Mouse (Mus musculus) forebrain, postnatal 0 days (tissue): Measurements from ENCODE around the gene Ooep. TPM values are rescaled to one million over a fixed set of nuclear protein-coding genes. Genes with fewer than 3 reads are reported as not detected.
A peak's percentile ranks its signal among the peaks of the same experiment; 100 is the strongest.

ENCODE experiments used
- ATAC-seq: fragments of 200-750 bp; cut with Nextera tagmentation; 2 replicates; pipeline ENCODE4 v1.8.0; 2017; ENCODE audit warnings: mild to moderate bottlenecking, moderate library complexity
- DNase-seq: peaks from one replicate; pipeline ENCODE4 v3.0.0-alpha.2; 2015
- H3K27ac ChIP-seq: fragments of 300-500 bp; sonication (generic); 2 replicates; pipeline ENCODE4 v1.5.1; 2014; ENCODE audit warnings: low read depth, mild to moderate bottlenecking, antibody characterized with exemption, low read length, moderate library complexity, mixed read lengths
- H3K27me3 ChIP-seq: fragments of 300-500 bp; sonication (generic); 2 replicates; pipeline ENCODE4 v1.6.1; 2014; ENCODE audit warnings: mild to moderate bottlenecking, low read length, mixed read lengths; ENCODE audit not compliant: insufficient read depth
- H3K36me3 ChIP-seq: fragments of 300-500 bp; sonication (generic); 2 replicates; pipeline ENCODE4 v1.6.1; 2014; ENCODE audit warnings: mild to moderate bottlenecking, moderate library complexity; ENCODE audit not compliant: insufficient read depth
- H3K4me1 ChIP-seq: fragments of 300-500 bp; sonication (generic); 2 replicates; pipeline ENCODE4 v1.6.1; 2014; ENCODE audit warnings: antibody characterized with exemption; ENCODE audit not compliant: insufficient read depth
- H3K4me2 ChIP-seq: fragments of 300-500 bp; sonication (generic); 2 replicates; pipeline ENCODE4 v1.6.1; 2014; ENCODE audit warnings: low read depth, mild to moderate bottlenecking, moderate library complexity
- H3K4me3 ChIP-seq: fragments of 300-500 bp; sonication (generic); 2 replicates; pipeline ENCODE4 v1.5.1; 2014; ENCODE audit warnings: low read depth, low read length, mixed read lengths
- H3K9ac ChIP-seq: fragments of 300-500 bp; sonication (generic); 2 replicates; pipeline ENCODE4 v1.6.1; 2014; ENCODE audit warnings: mild to moderate bottlenecking
- H3K9me3 ChIP-seq: fragments of 300-500 bp; sonication (generic); 2 replicates; pipeline ENCODE4 v1.6.1; 2016; ENCODE audit warnings: low read length
- CTCF ChIP-seq: sonication (generic); IDR thresholded peaks from 2 replicates; pipeline ENCODE4 v1.5.1; 2016; ENCODE audit warnings: antibody characterized with exemption, control low read depth, low read depth
- WGBS: fragments of 180-500 bp; shearing (Covaris S2); extraction: QIAGEN DNeasy Blood & Tissue Kit; methylation state at CpG from one replicate; pipeline ENCODE4 v1.1.7; 2014; 5-methylcytosine and 5-hydroxymethylcytosine counted together
- polyA plus RNA-seq: library from polyadenylated mRNA; unstranded; fragments of >200 nt; fragmentation: Nextera tagmentation; extraction: Ambion mirVana; gene quantifications from 2 replicates; pipeline ENCODE4 v1.2.1, GENCODE M21; 2015
- total RNA-seq: library from RNA; depleted of rRNA; stranded (reverse); fragments of >200 nt; gene quantifications from 2 replicates; pipeline ENCODE4 v1.2.3, GENCODE M21; 2014

The Ooep gene
- total and polyA plus RNA-seq, 2 experiments from 2014 or later = 5.1 to 5.2 TPM

DNA sequence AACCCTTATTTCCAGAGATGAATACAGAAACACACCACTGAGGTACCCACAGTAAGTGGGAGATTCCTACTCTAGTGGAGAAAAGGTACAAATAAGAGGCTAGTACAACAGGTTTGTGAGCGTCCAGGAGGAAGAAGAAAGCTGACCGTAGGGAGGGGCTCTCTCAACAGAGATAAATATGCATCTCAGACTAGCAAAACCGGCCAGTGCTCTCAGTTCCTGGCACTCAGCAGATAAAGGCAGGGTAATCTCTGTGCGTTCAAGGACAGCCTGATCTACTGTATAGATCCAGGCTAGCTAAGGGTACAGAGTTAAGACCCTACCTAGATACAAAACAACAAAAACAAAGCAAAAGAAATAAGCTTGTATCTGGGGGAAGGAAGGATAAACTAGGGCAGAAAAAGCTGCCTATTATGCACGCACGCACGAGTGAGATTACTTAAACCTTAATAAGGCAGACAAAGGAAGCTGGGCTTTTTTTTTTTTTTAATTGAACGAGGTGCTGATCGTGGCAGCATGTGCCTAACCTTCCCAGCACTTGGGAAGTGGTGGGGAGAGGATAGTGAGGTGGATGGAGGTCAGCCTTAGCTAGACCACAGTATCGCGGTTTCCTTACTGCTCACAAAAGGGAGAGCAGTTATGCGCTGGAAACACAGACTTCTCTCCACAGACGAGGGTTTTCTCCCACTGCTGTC is 12.5 kb downstream of the Ooep start:
- Histone ChIP-seq H3K4me3 (no peak overlapping the region), H3K36me3 (no peaks in the 10 kb centered on the region), H3K27me3 (no peaks in the 10 kb centered on the region), H3K27ac (no peak overlapping the region), H3K4me2 (no peak overlapping the region), H3K4me1 (no peaks in the 10 kb centered on the region), H3K9me3 (no peaks in the 10 kb centered on the region), H3K9ac (no peak overlapping the region)
- DNase-seq (no peak), ATAC-seq (no peak)
- 46% methylated on average over 13 of the region's 13 CpGs for WGBS
- no peak for TF ChIP-seq CTCF

DNA sequence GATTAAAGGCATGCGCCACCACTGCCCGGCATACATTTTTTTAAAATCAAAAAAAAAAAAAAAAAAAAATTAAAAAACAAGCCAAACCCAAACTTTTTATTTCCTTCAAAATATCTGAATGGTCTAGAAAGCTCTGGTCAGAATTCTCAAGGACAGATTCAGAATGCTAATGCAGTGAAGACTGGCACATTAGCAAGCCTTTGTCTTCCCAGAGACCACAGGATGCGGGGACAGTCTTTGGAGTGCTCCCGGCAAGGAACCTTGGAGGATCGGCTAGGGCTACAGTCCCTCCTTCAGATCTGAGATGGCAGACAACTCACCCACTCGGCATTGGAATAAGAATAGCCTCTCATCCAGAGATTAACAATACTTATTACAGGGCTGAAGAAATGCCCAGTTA is 13.8 kb downstream of the Ooep start:
- Histone ChIP-seq H3K9ac (no peak overlapping the region), H3K36me3 (no peaks in the 10 kb centered on the region), H3K4me1 (no peaks in the 10 kb centered on the region), H3K9me3 (no peaks in the 10 kb centered on the region), H3K4me2 (no peak overlapping the region), H3K27ac (no peak overlapping the region), H3K27me3 (no peaks in the 10 kb centered on the region), H3K4me3 (no peak overlapping the region)
- no peak for ATAC-seq
- 93% methylated on average over 6 of the region's 6 CpGs for WGBS
- TF ChIP-seq CTCF = no peak
- no peak for DNase-seq

DNA sequence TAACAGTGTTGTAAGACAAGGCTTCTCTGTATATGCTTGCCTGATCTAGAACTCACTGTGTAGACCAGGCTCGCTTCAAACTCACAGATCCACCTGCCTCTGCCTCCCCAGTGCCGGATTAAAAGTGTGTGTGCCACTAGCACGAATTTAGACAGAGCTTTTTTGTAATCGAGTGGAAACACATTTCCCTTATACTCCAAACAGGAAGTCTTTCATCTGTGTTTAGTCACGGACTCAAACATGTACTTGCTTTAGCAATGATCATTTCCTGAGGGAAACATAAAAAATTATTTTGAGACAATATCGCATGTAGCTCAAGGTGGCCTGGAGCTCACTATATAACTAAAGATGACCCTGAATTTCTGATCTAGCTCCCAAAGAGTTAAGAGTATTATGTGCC is 15.2 kb downstream of the Ooep start:
- Histone ChIP-seq H3K27me3 (no peaks in the 10 kb centered on the region), H3K4me3 (no peak overlapping the region), H3K4me1 (no peaks in the 10 kb centered on the region), H3K27ac (no peak overlapping the region), H3K4me2 (no peak overlapping the region), H3K9me3 (no peaks in the 10 kb centered on the region), H3K36me3 (no peaks in the 10 kb centered on the region), H3K9ac (no peak overlapping the region)
- TF ChIP-seq CTCF = no peak
- ATAC-seq (no peak), DNase-seq (no peak)
- WGBS = 78% methylated on average over 6 of the region's 6 CpGs

DNA sequence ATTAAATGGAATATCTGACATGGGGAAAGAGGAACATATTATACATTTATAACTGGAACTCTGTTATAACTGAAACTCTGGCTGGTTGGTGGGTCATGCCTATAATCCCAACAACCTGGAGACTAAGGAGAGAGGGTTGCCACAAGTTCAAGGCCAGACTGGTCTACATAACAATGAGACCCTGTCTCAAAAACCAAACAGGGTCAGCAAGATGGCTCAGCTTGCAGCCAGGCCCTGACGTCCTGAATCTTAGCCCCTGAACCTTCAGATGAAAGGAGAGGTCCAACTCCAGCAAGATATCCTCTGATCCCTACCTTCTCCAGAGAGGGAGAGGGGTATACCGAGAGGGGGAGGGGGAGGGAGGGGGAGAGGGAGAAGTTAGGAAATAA is 18.0 kb downstream of the Ooep start:
- WGBS = 45% methylated on average over 2 of the region's 2 CpGs
- no peak for TF ChIP-seq CTCF
- Histone ChIP-seq H3K4me2 (no peak overlapping the region), H3K9me3 (no peaks in the 10 kb centered on the region), H3K4me3 (no peak overlapping the region), H3K27ac (no peak overlapping the region), H3K36me3 (no peaks in the 10 kb centered on the region), H3K4me1 (no peaks in the 10 kb centered on the region), H3K9ac (no peak overlapping the region), H3K27me3 (no peaks in the 10 kb centered on the region)
- no peak for DNase-seq
- ATAC-seq = no peak

DNA sequence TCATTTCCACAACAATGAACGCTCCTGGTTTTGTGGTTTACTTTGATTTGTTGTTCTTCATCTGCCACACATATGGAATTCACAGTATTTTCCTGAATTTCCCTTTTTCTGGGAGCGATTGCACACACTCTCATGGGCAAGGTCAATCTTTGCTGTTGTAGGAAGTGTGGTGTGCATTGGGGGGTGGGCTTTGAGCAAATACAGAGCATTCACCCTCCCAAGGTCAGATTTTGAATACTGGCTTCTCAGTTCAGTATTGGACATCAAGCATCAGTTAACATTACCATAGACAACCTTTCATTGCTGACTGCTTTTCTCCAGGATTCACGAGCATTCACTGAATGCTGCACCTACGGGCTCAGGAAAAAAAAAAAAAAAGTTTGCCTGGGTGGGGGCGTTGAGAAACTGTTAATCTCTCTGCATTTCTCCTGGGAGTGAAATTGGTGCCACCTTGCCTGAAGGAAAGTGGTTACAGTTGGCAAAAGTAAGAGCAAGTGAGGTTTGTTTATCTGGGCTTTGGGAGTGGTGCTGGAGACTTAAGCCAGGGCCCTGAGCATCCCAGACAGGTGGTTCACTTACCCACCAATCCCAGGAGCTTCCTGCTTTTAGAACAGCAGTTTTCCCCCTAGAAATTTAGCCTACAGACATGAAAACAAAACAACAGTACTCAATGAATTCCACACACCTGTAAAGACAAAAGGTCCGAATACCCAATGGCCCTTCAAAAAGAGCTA is 18.6 kb downstream of the Ooep start:
- DNase-seq = no peak
- H3K9me3 ChIP-seq = no peaks in the 10 kb centered on the region

DNA sequence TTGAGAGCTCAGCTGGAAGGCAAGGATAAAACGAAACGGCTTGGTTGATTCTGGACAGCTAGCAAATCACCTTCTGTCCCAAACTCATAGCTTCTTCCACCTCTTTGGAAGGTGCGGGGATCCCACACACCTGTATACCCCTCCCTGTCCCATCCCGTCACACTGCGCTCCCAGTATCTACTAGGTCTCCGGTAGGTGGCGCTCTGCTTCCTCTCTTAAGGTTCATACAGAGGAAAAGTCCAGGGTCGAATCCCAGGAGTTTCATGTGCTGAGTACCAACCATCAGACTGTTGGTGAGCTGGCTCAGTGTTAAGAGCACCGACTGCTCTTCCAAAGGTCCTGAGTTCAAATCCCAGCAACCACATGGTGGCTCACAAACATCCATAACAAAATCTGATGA is 20.5 kb downstream of the Ooep start:
- Histone ChIP-seq H3K27me3 (no peaks in the 10 kb centered on the region), H3K9ac (no peak overlapping the region), H3K4me2 (no peak overlapping the region), H3K27ac (no peak overlapping the region), H3K9me3 (no peaks in the 10 kb centered on the region), H3K36me3 (no peaks in the 10 kb centered on the region), H3K4me3 (no peak overlapping the region), H3K4me1 (no peaks in the 10 kb centered on the region)
- 17% methylated on average over 9 of the region's 9 CpGs for WGBS
- DNase-seq (peak; percentile 54), ATAC-seq (no peak)
- peak; percentile 64 for TF ChIP-seq CTCF

More for the DNA sequence above, 18.6 kb downstream of the Ooep start:
- 80% methylated on average over 6 of the region's 6 CpGs for WGBS
- Histone ChIP-seq H3K4me1 (no peaks in the 10 kb centered on the region), H3K4me3 (no peak overlapping the region), H3K9ac (no peak overlapping the region), H3K4me2 (no peak overlapping the region), H3K36me3 (no peaks in the 10 kb centered on the region), H3K27ac (no peak overlapping the region), H3K27me3 (no peaks in the 10 kb centered on the region)
- ATAC-seq = no peak
- TF ChIP-seq CTCF = no peak

DNA sequence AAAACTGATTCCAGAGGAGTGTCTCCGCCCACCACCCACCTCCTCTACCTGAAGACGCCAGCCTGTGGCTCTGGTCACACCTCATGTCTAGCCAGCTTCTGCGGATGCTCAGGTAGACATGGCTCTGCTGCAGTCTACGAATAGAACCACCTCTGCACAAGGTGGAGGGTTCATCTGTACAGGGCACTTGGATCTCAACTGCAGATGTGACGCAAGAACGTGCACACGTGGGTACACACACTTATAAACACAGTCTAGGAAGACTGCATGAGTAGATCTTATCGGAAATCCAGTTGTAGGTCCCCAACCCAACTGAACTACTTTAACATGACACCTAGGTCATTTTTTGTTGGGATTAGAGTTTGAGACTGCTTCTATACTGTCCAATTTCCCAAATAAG is 22.9 kb downstream of the Ooep start, which contains the start of gene Gsta2:
Gene Gsta2, minus strand, starts transcription at position 178 of the 400 bp plus-strand sequence.
- no peak for TF ChIP-seq CTCF
- DNase-seq (no peak), ATAC-seq (no peak)
- H3K9me3 ChIP-seq = no peaks in the 10 kb centered on the region
- no peak within 1 kb of the TSS for H3K27ac ChIP-seq
- 91% methylated on average over 8 of the region's 8 CpGs for WGBS
- H3K4me2 ChIP-seq = no peak within 1 kb of the TSS
- no peaks in the 10 kb centered on the region for H3K4me1 ChIP-seq
- H3K9ac ChIP-seq = no peak within 1 kb of the TSS
- H3K4me3 ChIP-seq = no peak within 1 kb of the TSS
- no peaks in the 10 kb centered on the region for H3K27me3 ChIP-seq
- no peaks in the 10 kb centered on the region for H3K36me3 ChIP-seq
